Mouse (Mus musculus) left cerebral cortex, postnatal 4 days (tissue): ENCODE results near the gene Tenm4. TPM values are rescaled to one million over a fixed set of nuclear protein-coding genes. Genes with fewer than 3 reads are reported as not detected.
A peak's percentile ranks its signal among the peaks of the same experiment; 100 is the strongest.

Source experiments
- DNase-seq: peaks from one replicate; pipeline ENCODE4 v3.0.0-alpha.2; 2022
- intact Hi-C: fragments of 180-260 bp; cut with DNase I; formaldehyde crosslinking; loops from one replicate; pipeline ENCODE4 v1.15.1; 2025
- total RNA-seq, 2 experiments: library from RNA; stranded (reverse); gene quantifications; 2 replicates each; pipeline ENCODE4 v1.2.3; 2021

Gene Tenm4
- total RNA-seq, 2 experiments from 2014 or later, result 98.0 to 123 TPM

GRCm38 (mm10) chr7:96511018-96511609 lies 340.1 kb downstream of the Tenm4 start:
- DNase-seq, result no peak
- intact Hi-C loops, result no loop called here

DNA sequence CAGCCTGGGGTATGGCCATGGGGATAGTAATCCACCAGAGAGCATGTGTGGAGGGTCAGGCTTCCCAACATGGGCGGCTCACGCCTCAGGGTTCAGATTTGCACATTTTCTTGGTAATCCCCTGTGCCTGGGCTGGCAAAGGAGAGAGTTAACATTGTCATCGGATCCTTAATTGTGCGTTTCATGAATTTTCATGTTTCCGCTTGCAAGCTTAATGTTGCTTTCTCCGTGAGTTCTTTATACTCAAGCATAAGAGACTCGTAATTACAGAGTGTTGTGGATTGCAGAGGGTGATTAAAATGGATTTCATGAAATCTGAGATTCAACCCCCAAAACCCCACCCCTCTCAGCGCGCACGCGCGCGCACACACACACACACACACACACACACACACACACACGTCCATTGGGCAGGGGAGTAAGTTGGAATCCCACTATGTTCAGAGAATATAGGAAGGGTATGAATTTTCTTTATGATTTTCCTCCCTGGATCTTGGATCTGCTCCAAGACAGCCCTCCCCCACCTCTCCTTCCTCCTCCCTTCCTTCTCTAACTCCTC lies 341.0 kb downstream of the Tenm4 start:
- intact Hi-C loops, result no loop called here

GRCm38 (mm10) chr7:96519216-96519615 lies 348.2 kb downstream of the Tenm4 start:
- intact Hi-C loops, result loop anchor here (2.0 kb wide), 1 partner anchor 398 kb away; no protein-coding TSS in a partner anchor
- DNase-seq, result no peak

More for the DNA sequence above, 341.0 kb downstream of the Tenm4 start:
- no peak for DNase-seq

DNA sequence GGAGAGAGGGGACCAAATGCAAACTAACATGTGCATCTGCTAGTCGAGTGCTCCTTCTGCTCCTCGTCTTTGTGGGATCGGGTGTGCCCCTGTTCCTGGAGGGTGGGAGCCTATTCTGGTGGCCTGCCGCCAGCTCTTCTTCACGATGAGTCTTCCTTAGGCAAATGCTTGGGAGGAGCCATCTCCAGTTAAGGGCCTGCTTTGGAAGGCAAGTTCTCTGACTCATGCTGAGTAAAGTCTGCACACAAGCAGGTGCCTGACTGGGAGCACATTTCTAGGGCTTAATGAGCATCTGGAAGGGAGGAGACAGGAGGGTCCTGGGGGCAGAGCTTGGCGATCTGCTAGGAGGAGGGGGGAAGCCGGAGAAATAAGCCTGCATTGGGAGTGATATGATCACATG lies 350.9 kb downstream of the Tenm4 start:
- peak; percentile 18 for DNase-seq
- intact Hi-C loops, result no loop called here

DNA sequence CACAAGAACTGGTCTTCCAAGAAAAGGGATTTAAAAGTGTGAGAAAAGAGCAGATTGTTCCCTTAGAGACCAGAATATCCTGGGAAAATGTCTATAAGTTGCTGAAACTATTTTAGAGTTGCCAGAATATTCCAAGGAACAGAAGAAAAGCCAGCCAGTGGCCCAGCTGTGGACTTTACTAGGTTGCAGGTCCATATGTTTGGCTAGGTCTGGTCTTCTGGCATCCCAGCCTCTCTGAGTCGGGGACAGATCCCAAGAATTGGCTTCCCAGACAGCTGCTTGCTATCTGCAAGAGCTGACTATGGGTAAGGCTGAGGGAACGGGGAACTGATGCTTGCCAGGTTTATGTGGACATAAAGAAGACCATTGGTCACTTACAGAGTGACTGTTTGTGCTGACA lies 352.6 kb downstream of the Tenm4 start:
- intact Hi-C loops, result no loop called here
- no peak for DNase-seq

DNA sequence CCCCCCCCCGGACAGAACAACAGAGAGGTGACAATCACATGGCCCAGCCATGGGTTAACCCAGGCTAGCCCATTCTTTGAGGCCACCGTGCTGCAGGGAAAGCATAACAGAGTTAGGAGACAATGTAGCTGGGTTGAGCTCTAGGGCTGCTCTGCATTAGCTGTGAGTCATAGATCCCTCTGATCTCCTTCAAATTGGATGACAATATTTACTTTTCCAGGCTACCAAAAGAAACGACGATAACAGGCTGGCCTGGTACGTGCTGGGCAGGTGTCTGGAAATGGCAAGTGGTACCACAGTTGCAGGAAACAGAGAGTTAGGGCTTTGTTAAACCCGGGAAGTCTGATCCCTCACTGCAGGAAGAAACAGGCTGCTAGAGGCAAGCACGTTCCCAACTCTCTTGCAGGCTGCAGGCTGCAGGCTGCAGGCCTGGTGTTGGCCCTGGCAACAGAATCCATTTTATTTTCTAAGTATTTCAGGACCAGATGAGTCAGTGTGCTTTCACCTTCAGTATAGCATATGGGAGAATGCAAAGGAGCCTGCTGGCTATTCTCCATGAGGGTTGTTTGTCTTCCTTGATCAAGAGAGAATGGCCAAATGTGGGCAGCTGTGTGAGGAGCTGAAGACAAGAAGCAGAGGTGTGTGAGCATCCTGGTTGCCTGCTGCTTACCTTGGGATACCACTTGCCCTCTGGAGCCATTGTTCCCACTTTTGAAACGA lies 353.6 kb downstream of the Tenm4 start:
- intact Hi-C loops, result no loop called here
- DNase-seq, result no peak

DNA sequence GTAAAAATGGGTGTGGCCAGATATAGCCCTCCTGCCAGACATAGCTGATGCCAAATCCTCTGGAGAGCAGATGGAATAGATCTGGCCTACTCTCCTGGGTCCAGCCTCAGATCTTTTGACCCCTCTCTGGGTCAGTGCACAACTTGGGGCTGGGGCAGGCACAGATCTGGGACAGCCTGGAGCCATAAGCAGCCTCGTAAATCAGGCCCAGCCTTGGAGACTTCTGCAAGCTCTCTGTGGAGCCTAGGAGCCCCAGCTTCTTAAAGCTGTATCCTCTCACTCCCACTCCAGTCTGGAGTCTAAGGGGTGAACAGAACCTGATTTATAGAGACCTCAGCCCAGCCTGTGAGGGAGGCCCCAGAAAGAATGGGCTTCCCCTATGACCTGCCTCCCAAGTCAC lies 354.3 kb downstream of the Tenm4 start:
- intact Hi-C loops, result no loop called here

DNA sequence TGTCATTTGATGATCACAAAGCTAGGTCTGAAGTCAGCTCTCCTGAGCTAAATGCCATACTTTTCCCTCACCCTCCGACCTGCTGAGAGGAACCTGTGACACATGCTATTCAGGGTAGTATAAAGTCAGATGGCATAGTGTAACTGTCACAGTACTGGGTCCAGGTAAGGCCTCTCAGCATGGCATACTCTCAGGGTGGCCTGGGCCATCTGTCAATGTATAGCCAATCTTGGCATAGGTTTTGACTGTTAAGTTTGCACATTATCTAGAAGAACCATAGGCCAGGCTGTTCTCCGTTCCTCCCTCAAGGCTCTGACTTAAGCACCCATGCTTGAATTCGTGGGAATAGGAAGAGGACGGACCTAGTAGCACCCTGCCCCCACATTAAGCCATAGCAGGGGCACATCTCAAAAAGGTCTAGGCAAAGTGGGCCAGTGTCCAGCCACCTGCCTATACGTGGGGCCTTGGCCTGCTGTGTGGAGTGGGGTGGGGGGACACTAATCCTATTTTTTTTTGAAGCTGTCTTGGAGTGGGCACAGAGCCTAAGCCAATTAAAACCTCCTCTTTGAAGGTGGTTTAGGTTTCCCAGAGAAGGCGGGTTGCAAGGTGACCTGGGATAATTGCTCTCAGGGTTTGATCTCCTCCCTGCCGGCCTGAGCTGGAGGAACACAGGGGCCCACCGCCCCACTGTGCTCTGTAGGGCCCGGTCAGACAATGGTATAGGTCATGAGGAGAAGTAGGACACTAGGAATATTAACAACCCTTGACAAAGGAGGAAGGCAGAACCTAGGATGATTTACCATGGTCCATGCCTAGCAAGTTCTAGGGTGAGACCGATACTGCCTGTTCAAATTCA lies 359.8 kb downstream of the Tenm4 start:
- no peak for DNase-seq
- intact Hi-C loops, result no loop called here

More for the DNA sequence above, 354.3 kb downstream of the Tenm4 start:
- no peak for DNase-seq

- intact Hi-C loops, result no loop called here
- DNase-seq, result no peak
Observed at GRCm38 (mm10) chr7:96531954-96532737, 361.1 kb downstream of the Tenm4 start.

DNA sequence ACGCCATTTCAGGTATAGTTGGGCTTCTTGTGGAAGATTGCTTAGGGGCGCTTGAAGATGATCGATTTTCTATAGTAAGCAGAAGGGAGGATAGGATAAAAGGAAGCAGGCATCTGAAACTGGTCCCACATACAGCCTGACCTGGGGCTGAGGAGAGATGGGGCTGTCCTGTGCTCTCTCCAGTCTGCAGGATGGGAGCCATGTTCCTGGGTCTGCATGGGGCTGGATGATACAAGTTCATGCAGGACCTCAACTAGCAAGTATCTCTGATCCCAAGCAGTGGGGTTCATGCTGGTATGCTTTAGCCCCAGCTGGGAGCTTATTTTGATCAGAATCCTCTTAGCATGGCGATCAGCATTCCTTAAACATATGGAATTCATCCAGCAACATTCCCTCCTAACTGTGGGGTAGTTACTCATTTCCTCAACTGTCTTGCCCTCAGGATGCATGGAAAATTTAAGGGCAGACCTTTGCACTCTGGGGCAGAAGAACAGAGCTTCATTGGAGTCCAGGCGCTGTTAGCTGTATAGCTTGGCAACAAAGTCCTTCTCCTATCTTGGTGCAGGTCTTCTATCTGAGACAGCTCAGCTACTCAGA lies 361.9 kb downstream of the Tenm4 start:
- DNase-seq, result no peak
- intact Hi-C loops, result no loop called here

DNA sequence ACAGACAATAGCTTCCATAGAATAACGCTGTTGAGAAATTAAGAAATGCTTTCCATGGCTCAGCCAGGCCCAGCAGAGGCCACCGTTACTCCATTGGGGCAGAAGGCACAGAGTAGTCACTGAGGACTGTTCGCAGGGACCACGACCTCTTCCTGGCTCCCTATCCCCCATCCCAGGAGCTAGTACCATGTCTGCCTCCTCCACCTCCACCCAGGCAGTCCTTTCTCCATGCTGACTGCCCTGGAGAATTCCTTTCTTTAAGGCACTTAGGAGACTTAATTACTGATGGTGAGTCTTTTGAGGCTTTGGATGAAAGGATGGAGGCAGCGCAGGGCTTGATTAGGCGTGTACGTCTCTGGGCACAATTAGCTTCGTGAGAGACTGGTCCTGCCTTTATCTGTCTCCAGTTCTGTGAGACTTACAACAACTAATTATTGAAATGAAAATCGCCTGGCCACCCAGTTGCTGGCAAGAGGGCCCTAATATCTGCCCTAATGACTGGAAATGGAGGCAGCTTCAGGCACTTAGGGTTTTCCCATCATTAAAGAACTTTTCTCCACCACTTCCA lies 365.4 kb downstream of the Tenm4 start:
- intact Hi-C loops, result no loop called here
- no peak for DNase-seq

- DNase-seq, result peak; percentile 81
- intact Hi-C loops, result no loop called here
Observed at GRCm38 (mm10) chr7:96539248-96540034, 368.4 kb downstream of the Tenm4 start.

GRCm38 (mm10) chr7:96540458-96541096 lies 369.5 kb downstream of the Tenm4 start:
- intact Hi-C loops, result no loop called here
- DNase-seq, result no peak

DNA sequence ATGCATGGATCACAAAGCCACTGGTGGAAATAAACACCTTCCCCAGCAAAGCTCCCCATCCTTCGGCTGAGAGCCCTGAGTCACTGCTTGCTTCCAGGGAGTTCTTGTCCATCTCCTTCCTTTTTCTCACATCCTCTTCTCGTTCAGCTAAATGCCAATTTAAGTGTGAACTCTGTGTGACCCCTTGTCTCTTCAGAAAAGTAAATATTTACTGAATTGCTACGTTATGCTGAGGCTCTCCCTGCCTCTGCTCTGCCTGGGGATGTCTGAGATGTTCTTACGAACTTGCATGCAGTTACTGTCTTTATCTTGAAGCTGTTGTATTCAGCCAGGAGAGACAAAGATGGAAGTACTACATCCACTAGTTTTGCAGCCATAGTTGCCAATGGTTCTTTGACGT lies 374.9 kb downstream of the Tenm4 start:
- DNase-seq, result no peak
- intact Hi-C loops, result no loop called here

- DNase-seq, result no peak
- intact Hi-C loops, result loop anchor here (5.0 kb wide), 1 partner anchor 340 kb away; no protein-coding TSS in a partner anchor
Observed at GRCm38 (mm10) chr7:96551809-96552208, 380.8 kb downstream of the Tenm4 start.

- intact Hi-C loops, result loop anchor here (5.0 kb wide), 1 partner anchor 340 kb away; no protein-coding TSS in a partner anchor
- DNase-seq, result no peak
Observed at GRCm38 (mm10) chr7:96552292-96552860, 381.3 kb downstream of the Tenm4 start.

- intact Hi-C loops, result loop anchor here (5.0 kb wide), 1 partner anchor 342 kb away; no protein-coding TSS in a partner anchor
- peak; percentile 37 for DNase-seq
Observed at GRCm38 (mm10) chr7:96554277-96554690, 383.2 kb downstream of the Tenm4 start.

GRCm38 (mm10) chr7:96555294-96555693 lies 384.2 kb downstream of the Tenm4 start:
- no peak for DNase-seq
- intact Hi-C loops, result no loop called here
